Mouse (Mus musculus) megakaryocyte progenitor cell, adult 5-6 weeks (primary cell): ENCODE data around the gene Enpp7. TPM values are rescaled to one million over a fixed set of nuclear protein-coding genes. Genes with fewer than 3 reads are reported as not detected.

Experiments used
- ATAC-seq: replicated peaks from 2 replicates; pipeline ENCODE4 v1.8.0; 2016; ENCODE audit warnings: mild to moderate bottlenecking, moderate TSS enrichment, inconsistent platforms; ENCODE audit not compliant: poor library complexity
- total RNA-seq, 2 experiments: library from RNA; stranded (forward) in 1 of 2; stranded (reverse) in 1 of 2; fragments of 157-497, 149-512 nt in 1 of 2; fragments of 200-1000 nt in 1 of 2; gene quantifications; 2 replicates each; pipeline versions ENCODE4 v1.2.3 to v1.2.4; 2015 to 2017

Enpp7 gene
- total RNA-seq, 2 experiments from 2014 or later: not detected

GRCm38 (mm10) chr11:119034635-119035034 lies 46.6 kb downstream of the Enpp7 start:
- ATAC-seq: no peak

DNA sequence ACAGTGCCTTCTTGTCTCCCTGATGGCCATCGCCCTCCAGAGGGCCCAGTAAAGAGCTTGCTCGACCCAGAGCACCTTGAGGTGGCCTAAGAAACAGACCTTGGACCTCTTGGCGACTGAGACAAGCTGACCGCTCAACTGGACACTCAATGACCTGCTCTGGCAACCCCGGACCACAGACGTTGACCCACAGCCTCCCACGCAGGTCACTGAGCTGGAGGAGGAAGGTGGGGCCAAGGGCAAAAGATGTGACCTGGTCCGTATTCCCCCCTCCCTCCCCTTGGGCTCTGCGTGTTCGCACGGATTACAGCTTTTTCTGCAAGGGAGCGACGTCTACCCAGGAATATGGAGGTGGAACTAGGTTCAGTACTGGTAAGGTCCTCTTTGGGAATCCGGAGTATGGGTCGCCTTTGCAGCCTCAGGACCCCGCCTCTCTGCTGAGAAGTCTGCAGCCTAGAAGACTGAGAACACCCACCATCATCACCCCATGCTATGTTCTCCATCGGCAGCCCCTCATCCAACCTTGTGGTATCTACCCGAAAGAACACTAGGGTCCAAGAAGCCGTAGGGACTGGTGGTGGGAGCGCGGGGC lies 47.2 kb downstream of the Enpp7 start:
- no peak for ATAC-seq

- no peak for ATAC-seq
Measured at GRCm38 (mm10) chr11:119035686-119036165, 47.7 kb downstream of the Enpp7 start.

- no peak for ATAC-seq
Measured at GRCm38 (mm10) chr11:119036447-119036846, 48.5 kb downstream of the Enpp7 start.

- no peak for ATAC-seq
Measured at GRCm38 (mm10) chr11:119036934-119037779, 49.2 kb downstream of the Enpp7 start.

GRCm38 (mm10) chr11:119037780-119038401 lies 49.9 kb downstream of the Enpp7 start:
- ATAC-seq: no peak

DNA sequence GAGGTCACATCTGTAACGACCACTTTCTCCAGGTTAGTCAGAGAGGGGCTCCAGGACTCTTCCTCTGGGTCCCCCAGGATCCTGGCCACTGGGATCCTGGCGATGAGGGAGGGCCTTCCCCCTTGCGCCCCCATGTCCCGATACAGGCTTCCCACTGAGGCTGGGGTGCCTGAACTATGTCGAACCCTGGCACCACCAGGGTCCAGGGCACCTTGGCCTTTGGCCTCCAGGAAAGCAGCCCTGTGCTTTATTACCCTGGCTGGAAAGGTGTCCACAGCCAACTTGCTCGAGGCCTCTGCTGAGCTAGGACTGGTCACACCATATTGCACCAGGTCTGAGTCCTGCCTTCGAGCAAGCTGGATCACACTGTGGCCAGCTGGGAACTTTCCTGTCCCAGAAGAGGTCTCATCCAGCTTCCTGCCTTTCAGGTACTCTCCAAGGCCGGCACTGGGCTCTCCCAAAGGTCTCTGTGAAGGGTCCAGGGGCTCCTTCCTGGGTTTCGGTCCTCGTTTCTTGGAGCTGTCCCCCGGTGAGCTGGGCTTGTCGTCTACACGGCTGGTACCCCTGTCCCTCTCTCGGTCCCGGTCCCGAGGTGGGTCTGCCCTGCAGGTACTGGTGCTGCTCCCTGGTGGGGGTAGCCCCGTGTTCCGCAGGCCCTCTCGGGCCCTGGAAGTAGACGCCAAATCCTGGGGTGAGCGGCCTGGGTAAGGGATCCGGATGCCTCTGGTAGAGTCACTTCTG lies 50.9 kb downstream of the Enpp7 start:
- ATAC-seq: no peak

- ATAC-seq: 0 out of 2 replicates have a peak, but pooled peaks have one; percentile 9
Measured at GRCm38 (mm10) chr11:119039732-119040512, 51.9 kb downstream of the Enpp7 start.

DNA sequence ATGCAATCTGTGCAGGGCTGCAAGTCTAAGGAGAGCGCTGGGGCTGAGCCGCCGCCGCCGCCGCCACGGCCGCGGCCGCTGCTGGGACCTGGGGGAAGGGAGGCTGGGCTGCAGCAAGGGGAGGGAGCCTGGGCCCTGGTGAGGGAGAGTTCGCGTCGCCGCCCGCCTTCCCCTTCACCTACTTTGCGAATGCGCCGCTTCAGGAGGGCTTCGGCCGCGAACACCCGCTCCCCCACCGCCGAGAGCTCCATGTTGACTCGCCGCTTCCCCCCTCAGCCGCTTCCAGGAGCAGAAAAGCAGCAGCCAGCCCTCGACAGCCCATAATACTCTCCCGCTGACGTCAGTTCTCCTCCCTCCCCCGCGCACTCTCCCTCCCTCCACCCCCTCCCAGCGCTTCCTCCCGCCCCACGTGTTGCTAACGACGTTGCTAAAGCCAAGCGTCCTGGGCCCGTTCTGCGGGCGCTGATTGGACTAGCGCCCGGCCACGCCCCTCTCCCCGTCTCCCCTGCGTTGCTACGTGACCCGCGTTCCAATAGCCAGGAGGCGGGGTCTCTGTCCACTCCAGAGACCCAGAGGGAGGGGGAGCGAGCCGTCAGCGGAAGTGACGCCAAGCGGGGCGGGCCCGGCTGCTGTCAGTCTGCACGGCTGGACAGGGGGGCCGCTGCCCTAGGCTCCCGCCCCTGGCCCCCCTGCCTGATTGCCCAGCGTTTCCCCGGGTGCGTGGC lies 52.8 kb downstream of the Enpp7 start, which contains the start of gene Cbx8:
Gene Cbx8, minus strand, starts transcription at position 370 of the 725 bp plus-strand sequence.
- ATAC-seq: peak; percentile 90

DNA sequence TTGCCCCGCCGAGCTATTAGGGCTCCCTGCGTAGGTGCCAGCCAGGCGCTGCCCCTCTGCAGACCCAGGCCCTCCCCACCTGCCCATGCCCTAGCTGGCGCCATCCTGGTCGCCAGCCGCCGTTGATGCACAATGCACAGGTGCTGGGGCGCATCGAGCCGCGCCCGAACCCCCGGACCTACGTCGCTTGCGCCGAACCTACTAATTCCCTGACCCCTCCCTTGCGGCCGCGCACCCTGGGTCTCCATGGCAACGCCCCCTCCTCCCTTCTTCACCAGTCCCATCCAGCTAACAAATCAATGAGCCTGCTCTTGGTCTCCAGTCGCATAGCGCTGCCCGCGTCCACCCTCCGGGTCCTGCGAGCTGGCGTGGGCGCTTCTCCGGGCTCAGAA lies 53.3 kb downstream of the Enpp7 start:
- ATAC-seq: peak; percentile 1; the same call in 1 of the 2 replicates

- ATAC-seq: no peak
Measured at GRCm38 (mm10) chr11:119041750-119042465, 53.9 kb downstream of the Enpp7 start.

Other genes starting within 250 kb of the Enpp7 start
- gene Rbfox3, start 76.6 kb upstream of the Enpp7 start, total RNA-seq (2015): not detected in 2 replicates
- gene Rbfox3, start 76.6 kb upstream of the Enpp7 start, total RNA-seq (2017): not detected in 2 replicates
- 1.8 and 2.8 TPM in 2 replicates for gene Cbx2, start 34.8 kb downstream of the Enpp7 start, total RNA-seq (2015)
- 3.0 and 3.2 TPM in 2 replicates for gene Cbx2, start 34.8 kb downstream of the Enpp7 start, total RNA-seq (2017)
- 1.9 and 2.1 TPM in 2 replicates for gene Cbx8, start 52.8 kb downstream of the Enpp7 start, total RNA-seq (2015)
- gene Cbx8, start 52.8 kb downstream of the Enpp7 start, total RNA-seq (2017): 2.7 and 3.6 TPM in 2 replicates
- gene Cbx4, start 98.0 kb downstream of the Enpp7 start, total RNA-seq (2015): 19.9 and 21.5 TPM in 2 replicates
- 24.8 and 25.4 TPM in 2 replicates for gene Cbx4, start 98.0 kb downstream of the Enpp7 start, total RNA-seq (2017)
- gene Tbc1d16, start 240.3 kb downstream of the Enpp7 start, total RNA-seq (2015): 1.9 and 2.1 TPM in 2 replicates
- gene Tbc1d16, start 240.3 kb downstream of the Enpp7 start, total RNA-seq (2017): 2.1 and 3.0 TPM in 2 replicates
- gene Ccdc40, start 240.4 kb downstream of the Enpp7 start, total RNA-seq (2015): 4.4 and 4.9 TPM in 2 replicates
- 11.2 and 14.3 TPM in 2 replicates for gene Ccdc40, start 240.4 kb downstream of the Enpp7 start, total RNA-seq (2017)